Mouse (Mus musculus) bone marrow macrophage, adult 2 months (primary cell): ENCODE results near the gene Prkn. TPM values are rescaled to one million over a fixed set of nuclear protein-coding genes. Genes with fewer than 3 reads are reported as not detected.
"Not testable (repeated sequence)": the region's sequence is repeated elsewhere in the genome, so short reads cannot be mapped to it uniquely, and the experiment has no call there.

Experiments used
- H3K27ac ChIP-seq: 2 replicates; pipeline ENCODE4 v1.5.1; 2012; ENCODE audit warnings: low read depth, low read length; ENCODE audit not compliant: insufficient read depth
- H3K4me1 ChIP-seq: 2 replicates; pipeline ENCODE4 v1.6.1; 2012; ENCODE audit warnings: low read length; ENCODE audit not compliant: control insufficient read depth, insufficient read depth
- H3K4me3 ChIP-seq: 2 replicates; pipeline ENCODE4 v1.5.1; 2012; ENCODE audit warnings: mild to moderate bottlenecking, low read length, moderate library complexity; ENCODE audit not compliant: insufficient read depth
- CTCF ChIP-seq: IDR thresholded peaks from 2 replicates; pipeline ENCODE4 v1.5.1; 2012; ENCODE audit warnings: low read depth, mild to moderate bottlenecking, low read length, moderate library complexity
- POLR2A ChIP-seq: IDR thresholded peaks from 2 replicates; pipeline ENCODE4 v1.6.1; 2012; ENCODE audit warnings: mild to moderate bottlenecking, low read depth, low read length, borderline replicate concordance
- polyA plus RNA-seq: library from polyadenylated mRNA; stranded (reverse); fragments of >200 nt; gene quantifications from 2 replicates; pipeline ENCODE4 v1.2.4, GENCODE M21; 2012; ENCODE audit not compliant: missing spikeins, insufficient read depth, insufficient read length

The Prkn gene
- polyA plus RNA-seq, 1 experiment: 9.9 TPM

- H3K4me1 ChIP-seq: no peaks in the 10 kb centered on the region
- no peak overlapping the region for H3K4me3 ChIP-seq
- H3K27ac ChIP-seq: no peak overlapping the region
- no peak for TF ChIP-seq POLR2A
- TF ChIP-seq CTCF: no peak
These were observed 350.1 kb downstream of the Prkn start for GRCm38 (mm10) chr17:11190306-11190705.

- Histone ChIP-seq H3K4me1 (no peaks in the 10 kb centered on the region), H3K4me3 (no peak overlapping the region), H3K27ac (no peak overlapping the region)
- TF ChIP-seq POLR2A (no peak), CTCF (no peak)
These were observed 357.9 kb downstream of the Prkn start for GRCm38 (mm10) chr17:11198134-11198533.

- not testable (repeated sequence) for H3K27ac ChIP-seq, H3K4me1 ChIP-seq, H3K4me3 ChIP-seq
These were observed 368.9 kb downstream of the Prkn start for GRCm38 (mm10) chr17:11209063-11209462.

GRCm38 (mm10) chr17:11211006-11211405, 370.8 kb downstream of the Prkn start:
- no peak for TF ChIP-seq POLR2A
- no peak for TF ChIP-seq CTCF
- Histone ChIP-seq H3K27ac (no peak overlapping the region), H3K4me3 (no peak overlapping the region), H3K4me1 (peaks cover 5% of the 10 kb centered on the region)

GRCm38 (mm10) chr17:11211591-11211990, 371.4 kb downstream of the Prkn start:
- no peak overlapping the region for H3K4me3 ChIP-seq
- H3K27ac ChIP-seq: no peak overlapping the region
- no peak for TF ChIP-seq CTCF
- no peak for TF ChIP-seq POLR2A
- H3K4me1 ChIP-seq: peaks cover 5% of the 10 kb centered on the region

GRCm38 (mm10) chr17:11213689-11214088, 373.5 kb downstream of the Prkn start:
- no peak overlapping the region for H3K27ac ChIP-seq
- peaks cover 4% of the 10 kb centered on the region for H3K4me1 ChIP-seq
- H3K4me3 ChIP-seq: no peak overlapping the region
- TF ChIP-seq CTCF (no peak), POLR2A (no peak)

- Histone ChIP-seq H3K27ac (no peak overlapping the region), H3K4me1 (no peaks in the 10 kb centered on the region), H3K4me3 (no peak overlapping the region)
- TF ChIP-seq CTCF (no peak), POLR2A (no peak)
These were observed 388.8 kb downstream of the Prkn start for GRCm38 (mm10) chr17:11229011-11229410.

- H3K27ac ChIP-seq: no peak overlapping the region
- TF ChIP-seq POLR2A: no peak
- no peak for TF ChIP-seq CTCF
- H3K4me1 ChIP-seq: no peaks in the 10 kb centered on the region
- no peak overlapping the region for H3K4me3 ChIP-seq
These were observed 389.2 kb downstream of the Prkn start for GRCm38 (mm10) chr17:11229426-11229825.

- no peak for TF ChIP-seq CTCF
- TF ChIP-seq POLR2A: no peak
- Histone ChIP-seq H3K4me1 (no peaks in the 10 kb centered on the region), H3K4me3 (no peak overlapping the region), H3K27ac (no peak overlapping the region)
These were observed 390.6 kb downstream of the Prkn start for GRCm38 (mm10) chr17:11230604-11231395.

GRCm38 (mm10) chr17:11235273-11235672, 395.1 kb downstream of the Prkn start:
- H3K4me1 ChIP-seq: no peaks in the 10 kb centered on the region
- no peak overlapping the region for H3K27ac ChIP-seq
- no peak overlapping the region for H3K4me3 ChIP-seq
- TF ChIP-seq POLR2A (no peak), CTCF (no peak)

GRCm38 (mm10) chr17:11245040-11245439, 404.9 kb downstream of the Prkn start:
- Histone ChIP-seq H3K4me1 (peaks cover 6% of the 10 kb centered on the region), H3K4me3 (no peak overlapping the region), H3K27ac (no peak overlapping the region)
- TF ChIP-seq CTCF (no peak), POLR2A (no peak)
